Mouse (Mus musculus) liver, embryonic 18 days (tissue): Measurements from ENCODE around the gene Wdr45. TPM values are rescaled to one million over a fixed set of nuclear protein-coding genes. Genes with fewer than 3 reads are reported as not detected.

Source experiments
- polyA plus RNA-seq: library from polyadenylated mRNA; depleted of rRNA; stranded (reverse); fragments of >200 nt; gene quantifications from 2 replicates; pipeline ENCODE4 v1.2.3, GENCODE M21; 2012; rRNA removed

Gene Wdr45
- polyA plus RNA-seq, result 19.9 and 21.9 TPM in 2 replicates

GRCm38 (mm10) chrX:7714135-7714899 lies at the start of gene Wdr45:
Gene Wdr45 (plus strand): TSS chrX:7714333.

GRCm38 (mm10) chrX:7670921-7671623 lies 43.1 kb upstream of the Wdr45 start, which contains the start of gene Plp2:
Gene Plp2 (minus strand): TSS chrX:7671390.

GRCm38 (mm10) chrX:7680864-7681263 lies 33.3 kb upstream of the Wdr45 start, which contains the start of gene Magix:
Gene Magix (minus strand): TSS chrX:7681251.

GRCm38 (mm10) chrX:7696954-7697381 lies 17.2 kb upstream of the Wdr45 start, which contains the start of gene Gpkow:
Gene Gpkow (plus strand): TSS chrX:7697131.

GRCm38 (mm10) chrX:7721514-7722281 lies 7.6 kb downstream of the Wdr45 start, which contains the start of gene Gm45208:
Gene Gm45208 (plus strand): TSS chrX:7722245.

GRCm38 (mm10) chrX:7728215-7728921 lies 14.2 kb downstream of the Wdr45 start, which contains the start of gene Praf2:
Gene Praf2 (plus strand): TSS chrX:7728439.

GRCm38 (mm10) chrX:7750432-7751116 lies 36.4 kb downstream of the Wdr45 start, which contains the start of gene Ccdc120:
Gene Ccdc120 (minus strand): TSS chrX:7750905.

GRCm38 (mm10) chrX:7762137-7762920 lies 48.2 kb downstream of the Wdr45 start, which contains the start of gene Tfe3:
Gene Tfe3 (plus strand): TSS chrX:7762560.

Other genes with a start within 250 kb of the Wdr45 start
- gene Foxp3, start 140.7 kb upstream of the Wdr45 start, polyA plus RNA-seq, result not detected in 2 replicates
- 0.46 and 0.56 TPM in 2 replicates for gene Ppp1r3f, start 140.1 kb upstream of the Wdr45 start, polyA plus RNA-seq
- gene Ccdc22, start 108.8 kb upstream of the Wdr45 start, polyA plus RNA-seq, result 6.9 and 7.6 TPM in 2 replicates
- gene Cacna1f, start 107.2 kb upstream of the Wdr45 start, polyA plus RNA-seq, result 0.05 and 0.06 TPM in 2 replicates
- gene Syp, start 75.9 kb upstream of the Wdr45 start, polyA plus RNA-seq, result 0.23 and 0.28 TPM in 2 replicates
- 2.9 and 3.9 TPM in 2 replicates for gene Prickle3, start 57.1 kb upstream of the Wdr45 start, polyA plus RNA-seq
- gene Plp2, start 42.9 kb upstream of the Wdr45 start, polyA plus RNA-seq, result 37.9 and 40.3 TPM in 2 replicates
- 0.44 and 0.87 TPM in 2 replicates for gene Magix, start 33.1 kb upstream of the Wdr45 start, polyA plus RNA-seq
- 6.4 and 6.9 TPM in 2 replicates for gene Gpkow, start 17.2 kb upstream of the Wdr45 start, polyA plus RNA-seq
- gene Gm45208, start 7.9 kb downstream of the Wdr45 start, polyA plus RNA-seq, result 0.05 TPM in 1 of 2 replicates, not detected in the other
- 3.3 and 4.0 TPM in 2 replicates for gene Praf2, start 14.1 kb downstream of the Wdr45 start, polyA plus RNA-seq
- gene Ccdc120, start 36.6 kb downstream of the Wdr45 start, polyA plus RNA-seq, result 2.8 and 3.8 TPM in 2 replicates
- 5.0 and 5.3 TPM in 2 replicates for gene Tfe3, start 48.2 kb downstream of the Wdr45 start, polyA plus RNA-seq
- 24.9 and 29.9 TPM in 2 replicates for gene Gripap1, start 75.4 kb downstream of the Wdr45 start, polyA plus RNA-seq
- gene Kcnd1, start 108.0 kb downstream of the Wdr45 start, polyA plus RNA-seq, result 0.28 and 0.29 TPM in 2 replicates
- 24.6 and 26.4 TPM in 2 replicates for gene Otud5, start 127.0 kb downstream of the Wdr45 start, polyA plus RNA-seq
- gene Pim2, start 163.9 kb downstream of the Wdr45 start, polyA plus RNA-seq, result 2.5 and 2.7 TPM in 2 replicates
- gene Slc35a2, start 169.7 kb downstream of the Wdr45 start, polyA plus RNA-seq, result 14.2 and 16.2 TPM in 2 replicates
- gene Pqbp1, start 184.9 kb downstream of the Wdr45 start, polyA plus RNA-seq, result 36.0 and 38.7 TPM in 2 replicates
- 22.3 and 23.0 TPM in 2 replicates for gene Timm17b, start 185.0 kb downstream of the Wdr45 start, polyA plus RNA-seq
- gene Gm10491, start 193.5 kb downstream of the Wdr45 start, polyA plus RNA-seq, result not detected in 2 replicates
- not detected in 2 replicates for gene Gm10490, start 195.2 kb downstream of the Wdr45 start, polyA plus RNA-seq
- gene Pcsk1n, start 205.5 kb downstream of the Wdr45 start, polyA plus RNA-seq, result 0.01 TPM in 2 replicates
- not detected in 2 replicates for gene Eras, start 214.3 kb downstream of the Wdr45 start, polyA plus RNA-seq
- 15.8 and 17.9 TPM in 2 replicates for gene Hdac6, start 233.6 kb downstream of the Wdr45 start, polyA plus RNA-seq